Mouse (Mus musculus): ENCODE results near the gene Taf10.

Gene Taf10

DNA sequence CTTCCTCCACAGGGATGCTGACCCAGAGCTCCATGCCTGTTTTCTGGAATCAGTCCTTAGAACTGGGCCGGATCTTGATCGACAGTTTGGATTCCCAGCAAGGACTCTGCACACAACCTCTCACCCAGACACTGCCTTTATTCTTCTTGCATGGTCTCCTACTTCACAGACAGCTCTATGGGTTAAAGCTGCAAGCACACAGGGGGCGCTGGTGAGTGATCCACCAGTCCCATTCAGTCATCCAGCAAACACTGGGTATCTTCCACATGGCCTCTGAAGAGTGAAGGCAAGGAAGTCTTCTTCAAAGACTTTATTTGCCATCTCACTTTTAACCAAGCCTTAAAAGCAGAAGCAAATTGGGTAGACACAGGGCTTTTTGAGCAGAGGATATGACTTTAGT lies 28.8 kb downstream of the Taf10 start:
- DNase-seq = no peak

DNA sequence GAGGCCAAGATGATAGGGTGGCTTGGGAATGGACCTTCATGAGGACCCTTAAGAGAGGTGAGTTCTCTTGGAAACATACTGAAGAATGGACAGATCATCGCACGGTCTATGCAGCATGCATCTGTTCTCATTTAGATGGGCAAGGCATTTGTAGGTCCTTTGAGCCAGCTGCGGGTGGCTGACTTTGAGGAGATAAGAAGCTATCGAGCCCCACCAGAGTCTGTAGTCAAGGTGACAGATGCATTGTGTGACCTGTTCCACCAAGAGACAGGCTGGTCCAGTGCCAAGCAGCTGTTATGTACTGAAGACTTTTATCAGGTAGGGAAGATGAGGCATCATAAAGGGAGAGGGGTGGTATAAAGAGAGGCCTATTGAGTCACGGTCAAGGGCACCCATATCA lies 35.4 kb downstream of the Taf10 start:
- DNase-seq = no peak

GRCm38 (mm10) chr7:105703816-105704215 lies 40.3 kb downstream of the Taf10 start:
- DNase-seq = no peak

DNA sequence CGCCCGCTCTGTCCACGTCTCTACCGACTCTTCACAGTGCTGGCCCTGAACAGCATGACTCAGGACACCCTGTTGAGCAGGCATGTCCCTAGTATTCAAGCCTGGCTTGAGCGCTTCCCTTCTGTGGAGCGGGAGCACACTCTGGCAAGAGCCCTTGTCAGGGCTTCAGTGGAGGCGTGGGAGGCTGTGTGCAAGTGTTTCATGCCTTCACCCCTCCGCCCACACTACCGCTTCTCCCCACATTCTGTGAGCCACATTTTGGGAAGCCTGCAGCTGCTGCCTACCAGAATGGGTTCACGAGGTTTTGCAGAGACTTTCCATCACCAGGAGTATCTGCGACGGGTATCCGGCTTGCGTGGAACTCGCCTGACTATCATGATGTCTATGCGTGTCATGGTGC lies 41.0 kb downstream of the Taf10 start:
- DNase-seq = no peak

DNA sequence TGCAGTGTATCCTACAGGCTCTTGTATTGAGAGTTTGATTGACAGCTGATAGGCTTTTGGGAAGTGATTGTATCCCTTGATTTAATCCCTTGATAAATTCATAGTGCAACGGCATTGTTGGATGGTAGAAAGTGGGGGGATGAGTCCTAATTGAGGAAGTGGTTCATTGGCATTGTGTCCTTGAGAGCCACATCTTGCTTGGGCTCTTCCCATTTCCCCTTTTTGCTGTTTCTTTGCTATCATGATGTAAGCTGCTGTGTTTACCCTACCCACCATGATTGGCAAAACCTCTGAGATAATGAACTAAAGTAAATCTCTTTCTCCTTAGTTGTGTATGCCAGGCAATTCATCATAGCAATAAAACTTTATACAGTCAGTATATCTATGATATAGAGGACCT lies 53.3 kb downstream of the Taf10 start:
- no peak for DNase-seq

Measured in kidney, postnatal 25 days (tissue).